Mouse (Mus musculus): ENCODE data around the gene Erg28.

DNA sequence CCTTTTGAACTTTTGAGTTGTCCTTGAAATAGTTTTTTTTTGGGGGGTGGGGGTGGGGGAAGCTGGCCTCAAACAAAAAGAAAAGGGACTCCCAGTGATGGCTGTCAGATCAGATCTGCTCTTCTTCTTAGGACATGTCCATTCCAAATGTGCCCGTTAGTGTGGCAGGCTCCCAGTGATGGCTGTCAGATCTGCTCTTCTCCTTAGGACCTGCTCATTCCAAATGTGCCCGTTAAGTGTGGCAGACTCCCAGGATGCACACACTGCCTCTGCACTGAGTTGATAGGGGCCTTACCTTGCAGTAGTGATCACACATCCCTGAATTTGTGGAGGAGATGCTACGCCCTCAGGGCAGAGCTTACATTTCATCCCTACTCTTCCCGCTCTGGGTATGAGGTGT, 32.2 kb downstream of the Erg28 start:
- no peak for TF ChIP-seq POLR2A (IDR thresholded peaks at IDR 0.05; ENCODE audit: insufficient read length, low read depth)
- no peak for TF ChIP-seq MAX (IDR thresholded peaks at IDR 0.05; ENCODE audit: low read depth)
